Comparison of ENCODE assay signal across 28 mouse cellular contexts in the genomic region with DNA sequence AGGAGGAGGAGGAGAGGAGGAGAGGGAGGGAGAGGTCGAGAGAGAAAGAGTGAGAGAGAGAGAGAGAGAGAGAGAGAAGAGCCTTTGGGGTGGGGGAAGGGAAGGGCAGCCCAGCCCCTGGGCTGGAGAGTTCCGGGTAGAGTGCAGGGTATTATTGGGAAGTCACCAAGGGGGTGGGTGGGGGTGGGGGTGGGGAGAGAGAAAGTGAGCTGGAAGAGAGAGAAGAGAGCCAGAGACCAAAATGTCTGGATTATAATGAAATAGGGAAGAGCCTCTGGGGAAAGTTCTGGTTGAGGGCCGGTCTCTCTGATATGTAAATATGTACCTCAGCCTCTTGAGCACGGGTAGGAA. TPM values are rescaled to one million over a fixed set of nuclear protein-coding genes. Genes with fewer than 3 reads are reported as not detected.
A peak's percentile ranks its signal among the peaks of the same experiment; 100 is the strongest.
DNase-seq lines count a peak whose midpoint lies in the region; ATAC-seq and TF ChIP-seq lines count a peak whose summit lies in the region.
"Had no signal": no experiment of that assay in that cellular context is flagged by ENCODE, and none has a peak within 500 bp of the region (broad histone marks: within the 10 kb centered on the region; RNA-seq: fewer than 3 reads in every experiment).

No protein-coding gene starts in this region.

- ATAC-seq in lung, embryonic 15.5 days (ENCODE audit: borderline replicate concordance, extremely low read depth, low FRiP score, low TSS enrichment), result no peak
- no peak for ATAC-seq in granulocyte monocyte progenitor cell, adult 5-6 weeks (replicated peaks; ENCODE audit: poor library complexity, severe bottlenecking)
- ATAC-seq: CD4-positive, CD25-positive, alpha-beta regulatory T cell, adult 4 months; forebrain, embryonic 14.5 days; hindbrain, embryonic 16.5 days; inflammation-experienced regulatory T-cells, adult 6 months; Patski had no signal

- WGBS in heart, embryonic 10.5 days, result 14% methylated on average over 4 of the region's 4 CpGs
- 14% methylated on average over 4 of the region's 4 CpGs for WGBS in lung, embryonic 15.5 days

- DNase-seq in heart, embryonic 10.5 days (ENCODE audit: low spot score), result no peak
- DNase-seq in heart, adult 11 months, result no peak
- DNase-seq in lung, postnatal 14 days, result no peak
- peak; percentile 83 for DNase-seq in ZHBTc4 (ENCODE audit: low read depth, low spot score)
- no peak for DNase-seq in spleen, postnatal 36 days (ENCODE audit: low spot score in 2 of 2)
- DNase-seq: adrenal gland, adult 8-10 months; B cell, adult 2 months; cerebellum, adult 11 months; cerebellum, adult 8-10 months; cerebellum, postnatal 14 days; embryo, embryonic 11 days; gastrocnemius, adult 2 months; gastrocnemius, postnatal 25 days; heart, adult 18-20 months; heart, postnatal 36 days had no signal

- no peaks in the 10 kb centered on the region for H3K27me3 ChIP-seq in heart, embryonic 10.5 days (ENCODE audit: insufficient read depth, poor library complexity, severe bottlenecking)
- H3K27me3 ChIP-seq in lung, embryonic 15.5 days, result no peaks in the 10 kb centered on the region
- no peaks in the 10 kb centered on the region for H3K27me3 ChIP-seq in ES-Bruce4 (ENCODE audit: control insufficient read depth, insufficient read depth, low read length, poor library complexity, severe bottlenecking)
- H3K27me3 ChIP-seq: embryonic facial prominence, embryonic 15.5 days; hindbrain, embryonic 12.5 days; Patski had no signal

- H3K4me3 ChIP-seq in heart, embryonic 10.5 days, result no peak overlapping the region
- no peak overlapping the region for H3K4me3 ChIP-seq in lung, embryonic 15.5 days
- peak overlapping the region; percentile 63 for H3K4me3 ChIP-seq in ES-Bruce4 (ENCODE audit: low read depth, low read length)
- H3K4me3 ChIP-seq: embryonic facial prominence, embryonic 15.5 days; erythroblast, embryonic 14.5 days; forebrain, embryonic 10.5 days; gastrocnemius, adult 2 months; hindbrain, embryonic 12.5 days had no signal

- peak; percentile 77 for TF ChIP-seq EP300 in ES-Bruce4 (IDR thresholded peaks at IDR 0.05; ENCODE audit: insufficient read depth, low read depth, low read length)

- H3K27ac ChIP-seq in heart, embryonic 10.5 days, result peak overlapping the region; percentile 76
- 0 out of 2 replicates have a peak overlapping the region, but pooled peaks have one; percentile 47 for H3K27ac ChIP-seq in lung, embryonic 15.5 days
- peak overlapping the region; percentile 97 for H3K27ac ChIP-seq in ES-Bruce4 (ENCODE audit: insufficient read depth, low read length)
- H3K27ac ChIP-seq: embryonic facial prominence, embryonic 15.5 days; forebrain, embryonic 10.5 days; hindbrain, embryonic 12.5 days had no signal

- H3K9ac ChIP-seq in lung, embryonic 15.5 days, result no peak overlapping the region
- H3K9ac ChIP-seq in ES-Bruce4 (ENCODE audit: low read depth, poor library complexity, severe bottlenecking), result peak overlapping the region; percentile 83; the same call in 1 of the 2 replicates
- H3K9ac ChIP-seq: embryonic facial prominence, embryonic 15.5 days; hindbrain, embryonic 12.5 days had no signal

- no peak for TF ChIP-seq CTCF in ES-Bruce4 (IDR thresholded peaks at IDR 0.05; ENCODE audit: low read depth, low read length)

- H3K4me1 ChIP-seq in heart, embryonic 10.5 days, result peaks cover 21% of the 10 kb centered on the region
- peaks cover 15% of the 10 kb centered on the region for H3K4me1 ChIP-seq in lung, embryonic 15.5 days
- H3K4me1 ChIP-seq in ES-Bruce4 (ENCODE audit: control insufficient read depth, insufficient read depth, low read length), result peaks cover 1% of the 10 kb centered on the region
- H3K4me1 ChIP-seq: embryonic facial prominence, embryonic 15.5 days had no signal

- H3K4me2 ChIP-seq in lung, embryonic 15.5 days, result no peak overlapping the region
- H3K4me2 ChIP-seq: embryonic facial prominence, embryonic 15.5 days; heart, embryonic 11.5 days; hindbrain, embryonic 12.5 days had no signal

- TF ChIP-seq POLR2A in ES-Bruce4 (IDR thresholded peaks at IDR 0.05; ENCODE audit: insufficient read depth, low read length), result no peak

- 0 out of 2 replicates have a peak, but pooled peaks cover 4% of the 10 kb centered on the region for H3K9me3 ChIP-seq in heart, embryonic 10.5 days
- no peaks in the 10 kb centered on the region for H3K9me3 ChIP-seq in lung, embryonic 15.5 days
- peaks cover 11% of the 10 kb centered on the region for H3K9me3 ChIP-seq in ES-Bruce4 (replicated peaks; ENCODE audit: control insufficient read depth, insufficient read depth, low read length, poor library complexity, severe bottlenecking)
- H3K9me3 ChIP-seq: embryonic facial prominence, embryonic 15.5 days; hindbrain, embryonic 12.5 days had no signal

- no peaks in the 10 kb centered on the region for H3K36me3 ChIP-seq in heart, embryonic 10.5 days
- H3K36me3 ChIP-seq in lung, embryonic 15.5 days, result no peaks in the 10 kb centered on the region
- no peaks in the 10 kb centered on the region for H3K36me3 ChIP-seq in ES-Bruce4 (ENCODE audit: control insufficient read depth, insufficient read depth, low read length, poor library complexity, severe bottlenecking)
- H3K36me3 ChIP-seq: embryonic facial prominence, embryonic 15.5 days; forebrain, embryonic 10.5 days; hindbrain, embryonic 12.5 days had no signal

RNA-seq across cellular contexts. Expression of gene Zfp280b, which starts 4.5 kb away (rescaled TPM):
- polyA plus RNA-seq in heart, embryonic 10.5 days (2016; fragmentation: Nextera tagmentation; extraction: Ambion mirVana), result 24.7 and 33.4 TPM in 2 replicates
- 20.8 and 22.0 TPM in 2 replicates for polyA plus RNA-seq in lung, embryonic 15.5 days (2015; fragmentation: Nextera tagmentation; extraction: Ambion mirVana)
- 59.7 and 63.2 TPM in 2 replicates for polyA plus RNA-seq in ES-Bruce4 (2011; ENCODE audit: insufficient read depth, insufficient read length, low read depth, missing spikeins)
- 5.7 and 25.2 TPM in 2 replicates for total RNA-seq in granulocyte monocyte progenitor cell, adult 5-6 weeks (2014; fragmentation: Nextera tagmentation)
- 7.8 and 22.6 TPM in 2 replicates for total RNA-seq in granulocyte monocyte progenitor cell, adult 5-6 weeks (2017)

Comparison
In these comparisons a context has a peak if more than half of its experiments do, and no peak if none do; other contexts are left out.
1. H3K27ac ChIP-seq: peak in every context shown above with its lines; median percentile 97 in ES-Bruce4; 76 in heart, embryonic 10.5 days; 47 in lung, embryonic 15.5 days.